Mouse (Mus musculus) heart, postnatal 0 days (tissue): ENCODE measurements at regions not wholly inside any gene's neighbourhood (a gene's known extent, or its start where the extent isn't known, plus 50 kb on each side); places are given as distances from the start of the nearest gene placed in this dataset.

ENCODE experiments used
- CTCF ChIP-seq: IDR thresholded peaks from 2 replicates; pipeline ENCODE4 v1.5.1; 2016; ENCODE audit warnings: antibody characterized with exemption, control low read depth, low read depth
- EP300 ChIP-seq: IDR thresholded peaks from 2 replicates; pipeline ENCODE4 v1.6.1; 2016; ENCODE audit warnings: antibody characterized with exemption, low read depth

DNA sequence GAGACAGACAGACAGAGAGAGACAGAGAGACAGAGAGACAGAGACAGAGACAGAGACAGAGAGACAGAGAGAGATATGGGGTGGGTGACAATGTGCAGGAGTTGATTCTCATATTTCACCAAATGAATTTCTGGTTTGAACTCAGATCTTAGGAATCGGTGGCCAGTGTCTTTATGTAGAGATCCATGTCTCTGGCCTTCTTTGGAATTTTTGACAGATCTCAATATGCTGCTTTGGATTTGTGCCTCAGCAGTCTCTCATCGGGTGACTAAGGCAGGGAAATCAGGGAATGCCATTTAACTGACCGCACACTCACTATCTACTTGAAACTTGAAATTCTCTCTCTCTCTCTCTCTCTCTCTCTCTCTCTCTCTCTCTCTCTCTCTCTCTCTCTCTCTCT lies 286.3 kb upstream of the Mpdz start:
- no peak for TF ChIP-seq CTCF
- TF ChIP-seq EP300 = no peak
